Mouse (Mus musculus): Measurements from ENCODE around the gene Nfe2. TPM values are rescaled to one million over a fixed set of nuclear protein-coding genes. Genes with fewer than 3 reads are reported as not detected.

The Nfe2 gene
- polyA plus RNA-seq (2012; ENCODE audit: insufficient read depth, low replicate concordance), result 321 and 342 TPM in 2 replicates

GRCm38 (mm10) chr15:103257790-103258728 is at the start of gene Nfe2:
TSS of gene Nfe2 (minus strand) at chr15:103258403.
- H3K4me3 ChIP-seq (replicated peaks), result peak within 1 kb of the TSS; percentile 97
- H3K4me1 ChIP-seq, result peaks cover 70% of the 10 kb centered on the region
- peak; percentile 97 for TF ChIP-seq GATA1 (IDR thresholded peaks at IDR 0.05; ENCODE audit: borderline replicate concordance, low read length)
- peak; percentile 96 for TF ChIP-seq FLI1 (IDR thresholded peaks at IDR 0.05; ENCODE audit: low read length)
- no peaks in the 10 kb centered on the region for H3K9me3 ChIP-seq
- no peaks in the 10 kb centered on the region for H3K27me3 ChIP-seq (replicated peaks)
- peaks cover 12% of the 10 kb centered on the region for H3K36me3 ChIP-seq (replicated peaks; ENCODE audit: low read length)

GRCm38 (mm10) chr15:103307125-103307524 is 48.9 kb upstream of the Nfe2 start:
- peaks cover 33% of the 10 kb centered on the region for H3K27me3 ChIP-seq (replicated peaks)
- TF ChIP-seq FLI1 (IDR thresholded peaks at IDR 0.05; ENCODE audit: low read length), result peak; percentile 57; the same call in 1 of the 2 replicates
- TF ChIP-seq GATA1 (IDR thresholded peaks at IDR 0.05; ENCODE audit: borderline replicate concordance, low read length), result no peak
- no peaks in the 10 kb centered on the region for H3K9me3 ChIP-seq
- H3K4me3 ChIP-seq (replicated peaks), result peak overlapping the region; percentile 75
- peaks cover 13% of the 10 kb centered on the region for H3K36me3 ChIP-seq (replicated peaks; ENCODE audit: low read length)
- H3K4me1 ChIP-seq, result peaks cover 89% of the 10 kb centered on the region

GRCm38 (mm10) chr15:103305792-103306645 is 47.8 kb upstream of the Nfe2 start:
- H3K36me3 ChIP-seq (replicated peaks; ENCODE audit: low read length), result peaks cover 15% of the 10 kb centered on the region
- H3K9me3 ChIP-seq, result no peaks in the 10 kb centered on the region
- peaks cover 33% of the 10 kb centered on the region for H3K27me3 ChIP-seq (replicated peaks)
- H3K4me3 ChIP-seq (replicated peaks), result peak overlapping the region; percentile 92
- peaks cover 92% of the 10 kb centered on the region for H3K4me1 ChIP-seq
- TF ChIP-seq FLI1 (IDR thresholded peaks at IDR 0.05; ENCODE audit: low read length), result no peak
- TF ChIP-seq GATA1 (IDR thresholded peaks at IDR 0.05; ENCODE audit: borderline replicate concordance, low read length), result no peak

GRCm38 (mm10) chr15:103305070-103305678 is 47.0 kb upstream of the Nfe2 start:
- Histone ChIP-seq H3K4me3 (replicated peaks) (peak overlapping the region; percentile 92), H3K27me3 (replicated peaks) (peaks cover 33% of the 10 kb centered on the region), H3K36me3 (replicated peaks; ENCODE audit: low read length) (peaks cover 24% of the 10 kb centered on the region), H3K4me1 (peaks cover 90% of the 10 kb centered on the region), H3K9me3 (no peaks in the 10 kb centered on the region)
- TF ChIP-seq GATA1 (IDR thresholded peaks at IDR 0.05; ENCODE audit: borderline replicate concordance, low read length), result no peak
- no peak for TF ChIP-seq FLI1 (IDR thresholded peaks at IDR 0.05; ENCODE audit: low read length)

GRCm38 (mm10) chr15:103304616-103304969 is 46.4 kb upstream of the Nfe2 start:
- Histone ChIP-seq H3K9me3 (no peaks in the 10 kb centered on the region), H3K4me3 (replicated peaks) (peak overlapping the region; percentile 92), H3K4me1 (peaks cover 85% of the 10 kb centered on the region), H3K36me3 (replicated peaks; ENCODE audit: low read length) (peaks cover 29% of the 10 kb centered on the region), H3K27me3 (replicated peaks) (peaks cover 33% of the 10 kb centered on the region)
- TF ChIP-seq FLI1 (IDR thresholded peaks at IDR 0.05; ENCODE audit: low read length), result no peak
- TF ChIP-seq GATA1 (IDR thresholded peaks at IDR 0.05; ENCODE audit: borderline replicate concordance, low read length), result no peak

- no peaks in the 10 kb centered on the region for H3K9me3 ChIP-seq
- peak overlapping the region; percentile 92 for H3K4me3 ChIP-seq (replicated peaks)
- peaks cover 34% of the 10 kb centered on the region for H3K36me3 ChIP-seq (replicated peaks; ENCODE audit: low read length)
- peaks cover 30% of the 10 kb centered on the region for H3K27me3 ChIP-seq (replicated peaks)
- TF ChIP-seq FLI1 (IDR thresholded peaks at IDR 0.05; ENCODE audit: low read length), result no peak
- TF ChIP-seq GATA1 (IDR thresholded peaks at IDR 0.05; ENCODE audit: borderline replicate concordance, low read length), result no peak
- H3K4me1 ChIP-seq, result peaks cover 81% of the 10 kb centered on the region
These were observed 45.9 kb upstream of the Nfe2 start for GRCm38 (mm10) chr15:103303916-103304615.

- Histone ChIP-seq H3K4me3 (replicated peaks) (no peak overlapping the region), H3K27me3 (replicated peaks) (peaks cover 30% of the 10 kb centered on the region), H3K9me3 (no peaks in the 10 kb centered on the region), H3K36me3 (replicated peaks; ENCODE audit: low read length) (peaks cover 43% of the 10 kb centered on the region), H3K4me1 (peaks cover 69% of the 10 kb centered on the region)
- TF ChIP-seq FLI1 (IDR thresholded peaks at IDR 0.05; ENCODE audit: low read length) (no peak), GATA1 (IDR thresholded peaks at IDR 0.05; ENCODE audit: borderline replicate concordance, low read length) (no peak)
These were observed 44.3 kb upstream of the Nfe2 start for GRCm38 (mm10) chr15:103302341-103303021.

GRCm38 (mm10) chr15:103301547-103302340 is 43.5 kb upstream of the Nfe2 start:
- H3K4me3 ChIP-seq (replicated peaks), result no peak overlapping the region
- peaks cover 61% of the 10 kb centered on the region for H3K4me1 ChIP-seq
- no peaks in the 10 kb centered on the region for H3K9me3 ChIP-seq
- TF ChIP-seq GATA1 (IDR thresholded peaks at IDR 0.05; ENCODE audit: borderline replicate concordance, low read length) (no peak), FLI1 (IDR thresholded peaks at IDR 0.05; ENCODE audit: low read length) (no peak)
- peaks cover 30% of the 10 kb centered on the region for H3K27me3 ChIP-seq (replicated peaks)
- H3K36me3 ChIP-seq (replicated peaks; ENCODE audit: low read length), result peaks cover 50% of the 10 kb centered on the region
